Mouse (Mus musculus) fibroblast of lung, adult 2 months (primary cell): ENCODE measurements around the gene C1qb.

ENCODE experiments used
- DNase-seq: peaks from one replicate; pipeline ENCODE4 v3.0.0-alpha.2; 2011; ENCODE audit warnings: low read depth

The C1qb gene

DNA sequence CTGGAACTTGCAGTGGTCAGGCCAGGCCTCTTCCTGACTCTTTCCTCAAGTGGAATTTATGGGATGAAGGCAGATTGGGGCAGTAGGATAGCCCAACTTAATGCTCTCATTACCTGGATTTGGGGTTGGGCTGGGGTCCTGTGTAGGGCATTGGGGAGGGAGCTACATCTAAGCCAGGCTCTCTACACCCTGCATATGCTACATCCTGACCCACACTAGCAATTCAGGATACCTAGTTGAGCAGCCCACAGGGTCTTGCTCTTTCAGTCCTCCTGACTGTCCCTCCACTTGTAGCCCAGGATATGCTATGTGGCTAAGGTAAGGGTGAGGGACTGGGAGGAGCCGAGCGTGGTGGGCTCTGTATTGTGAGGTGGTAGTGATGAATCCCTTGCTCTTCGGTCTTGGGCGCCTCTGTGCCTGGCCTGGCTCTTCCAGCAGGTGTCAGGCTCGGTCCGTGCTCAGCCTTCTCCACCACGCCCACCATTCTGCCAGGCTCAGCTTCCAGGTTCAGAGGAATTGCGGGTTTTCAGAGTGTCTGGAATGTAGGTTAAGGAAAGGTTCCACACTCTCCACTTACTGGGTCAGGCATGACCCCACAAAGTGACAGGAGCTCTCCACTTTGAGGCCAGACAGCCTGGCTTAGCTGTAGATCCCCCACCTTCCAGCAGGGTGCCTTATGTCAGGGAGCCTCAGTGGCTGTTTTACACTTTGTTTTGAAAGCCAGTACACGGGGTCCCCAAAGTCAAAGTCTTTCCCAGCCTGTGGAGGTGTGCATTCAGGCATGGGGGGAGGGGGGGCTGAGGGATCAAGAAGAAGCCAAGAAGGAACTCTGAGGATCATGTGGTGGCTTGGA is 7.9 kb upstream of the C1qb start:
- no peak for DNase-seq

DNA sequence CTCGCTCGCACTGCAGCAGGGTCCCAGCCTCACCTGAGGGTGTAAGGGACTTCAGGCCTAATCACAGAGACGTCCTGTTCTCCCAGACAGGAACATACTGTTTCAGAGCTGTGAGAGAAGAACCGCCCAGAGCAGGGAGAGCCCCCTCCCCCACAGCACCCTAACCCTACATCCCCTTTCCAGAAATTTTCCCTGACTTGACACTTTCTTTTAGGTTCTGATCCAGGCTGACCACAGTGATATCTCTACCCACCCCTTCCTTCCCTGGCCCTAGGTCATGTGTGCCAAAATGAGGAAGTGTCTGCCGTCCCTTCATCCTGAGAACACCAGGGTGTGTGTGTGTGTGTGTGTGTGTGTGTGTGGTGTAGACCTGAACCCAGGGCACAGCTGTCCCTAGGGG is 6.8 kb upstream of the C1qb start, which contains the start of gene C1qc:
Gene C1qc (minus strand): TSS at position 255 of the 400 bp plus-strand sequence.
- DNase-seq = no peak

DNA sequence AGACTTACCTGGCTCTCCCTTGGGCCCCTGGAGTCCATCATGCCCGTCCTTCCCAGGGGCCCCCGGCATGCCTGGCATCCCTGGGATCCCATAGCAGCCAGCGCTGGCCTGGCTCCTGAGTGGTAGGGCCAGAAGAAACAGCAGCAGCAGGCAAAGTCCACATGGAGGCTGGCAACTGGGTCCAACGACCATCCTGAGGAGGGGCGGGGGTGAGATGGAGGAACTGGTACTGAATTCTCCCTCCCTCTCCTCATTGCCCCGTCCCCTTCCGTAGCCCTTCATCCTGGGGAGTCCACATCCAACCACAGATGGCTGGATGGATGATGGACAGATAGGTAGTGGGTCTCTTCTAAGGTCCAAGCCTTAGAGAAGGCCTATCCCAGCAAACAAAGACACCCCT is 6.4 kb upstream of the C1qb start:
- no peak for DNase-seq

DNA sequence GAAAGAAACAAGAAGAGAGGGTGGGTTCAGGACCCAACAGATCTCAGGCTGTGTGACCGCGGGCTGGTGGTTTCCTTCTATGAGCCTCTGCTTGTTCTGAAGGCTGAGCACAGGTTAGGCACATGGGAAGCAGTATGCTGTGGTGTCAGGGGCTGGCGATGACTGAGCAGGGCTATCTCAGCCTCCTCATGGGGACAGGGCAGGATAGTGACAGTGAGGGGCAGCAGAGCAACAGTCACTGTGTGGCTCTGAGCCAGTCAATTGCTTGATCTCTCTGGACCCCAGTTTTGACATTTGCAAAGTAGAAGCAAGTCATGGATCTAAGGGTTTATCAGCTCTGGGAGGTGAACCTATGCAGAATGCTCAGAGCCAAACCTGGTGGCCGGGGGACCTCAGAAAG is 5.1 kb upstream of the C1qb start:
- DNase-seq = no peak

DNA sequence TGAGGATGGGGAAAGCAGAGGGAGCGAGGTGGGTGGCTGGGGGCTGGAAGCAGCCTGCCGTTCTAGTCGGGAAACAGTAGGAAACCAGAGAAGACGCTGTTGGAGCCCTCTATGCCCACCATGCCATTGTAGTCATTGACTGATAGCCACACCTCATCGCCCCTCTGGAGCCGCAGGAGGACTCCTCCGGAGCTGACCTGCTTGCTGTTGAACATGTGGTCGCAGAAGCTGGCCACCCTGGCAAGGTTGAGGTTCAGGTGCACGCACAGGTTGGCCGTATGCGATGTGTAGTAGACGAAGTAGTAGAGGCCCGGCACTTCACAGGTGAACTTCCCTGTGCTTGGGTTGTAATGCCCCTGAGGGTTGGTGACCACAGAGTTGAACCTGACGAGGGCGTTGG is 4.0 kb upstream of the C1qb start:
- no peak for DNase-seq

DNA sequence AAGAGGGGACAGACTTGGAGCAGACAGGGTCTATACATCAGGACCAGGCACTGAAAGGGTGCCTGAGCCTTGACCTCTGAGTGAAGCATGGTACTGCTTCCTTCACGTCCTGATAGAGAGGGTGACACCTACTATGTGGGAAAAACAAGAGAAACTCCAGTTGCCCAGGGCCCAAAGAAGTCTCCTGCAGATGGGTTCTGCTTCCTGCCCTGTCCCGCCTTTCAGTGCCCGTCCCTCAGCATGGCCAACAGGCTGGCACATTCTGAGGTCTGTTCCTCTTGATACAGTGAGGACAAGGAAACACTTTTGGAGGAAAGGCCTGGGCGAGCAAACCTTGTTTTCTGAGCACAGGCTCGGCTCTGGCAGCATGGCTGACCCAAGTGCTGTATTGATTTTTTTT is 1.7 kb upstream of the C1qb start:
- DNase-seq = no peak

DNA sequence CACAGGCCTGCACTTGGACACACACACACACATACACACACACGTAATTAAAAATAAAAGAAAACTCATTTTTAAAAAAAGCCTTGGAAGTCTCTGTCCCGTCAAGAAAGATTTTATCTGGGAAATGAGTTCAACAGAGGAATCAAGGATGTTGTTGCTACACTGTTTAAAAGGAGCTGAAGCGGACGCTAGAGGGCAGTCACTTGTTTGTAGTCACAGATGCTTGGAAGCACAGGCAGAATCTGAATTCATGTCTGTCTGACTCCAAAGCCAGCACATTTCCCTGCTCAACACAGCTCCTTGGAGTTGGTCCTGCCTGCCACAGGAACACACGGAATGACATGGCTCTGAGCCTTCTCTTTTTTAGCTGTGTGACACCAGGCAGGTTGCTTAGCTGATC is 7.4 kb downstream of the C1qb start:
- no peak for DNase-seq

DNA sequence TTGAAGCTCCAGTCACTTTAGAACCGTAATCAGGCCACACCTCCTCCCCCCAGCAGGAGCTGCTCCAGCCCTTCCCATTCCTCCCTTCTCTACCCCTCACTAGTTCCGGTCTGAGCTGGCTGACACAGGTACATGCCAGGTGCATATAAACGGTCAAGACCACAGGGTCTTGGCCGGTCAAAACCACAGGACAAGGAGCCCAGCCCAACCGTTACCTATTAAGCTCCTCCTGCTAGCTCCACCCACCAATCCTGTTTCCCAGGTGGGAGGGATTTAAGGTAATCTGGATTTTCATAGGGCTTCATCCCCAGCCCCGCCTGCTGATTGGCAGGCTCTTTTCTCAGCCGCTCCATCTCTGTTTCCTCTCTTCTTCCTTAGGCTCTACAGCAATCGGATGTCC is 7.8 kb downstream of the C1qb start:
- DNase-seq = no peak

DNA sequence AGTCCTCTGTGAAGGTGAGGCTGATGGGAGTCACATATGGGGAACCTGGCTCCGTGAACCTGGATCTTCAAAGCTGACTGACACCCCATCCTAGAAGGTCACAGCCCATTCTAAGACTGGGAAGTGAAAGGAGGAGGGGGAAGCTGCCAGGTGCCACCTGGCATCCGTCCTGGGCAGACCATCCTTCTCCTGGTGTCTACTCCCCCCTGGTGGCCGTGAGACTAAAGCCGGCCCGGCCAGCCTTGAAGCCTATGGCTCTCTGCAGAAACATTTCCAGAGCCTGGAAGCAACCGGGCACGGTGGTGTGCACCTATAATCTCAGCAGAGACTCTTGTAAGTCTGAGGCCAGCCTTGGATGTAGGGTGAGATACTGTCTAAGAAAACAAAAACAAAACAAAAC is 9.0 kb downstream of the C1qb start:
- no peak for DNase-seq

DNA sequence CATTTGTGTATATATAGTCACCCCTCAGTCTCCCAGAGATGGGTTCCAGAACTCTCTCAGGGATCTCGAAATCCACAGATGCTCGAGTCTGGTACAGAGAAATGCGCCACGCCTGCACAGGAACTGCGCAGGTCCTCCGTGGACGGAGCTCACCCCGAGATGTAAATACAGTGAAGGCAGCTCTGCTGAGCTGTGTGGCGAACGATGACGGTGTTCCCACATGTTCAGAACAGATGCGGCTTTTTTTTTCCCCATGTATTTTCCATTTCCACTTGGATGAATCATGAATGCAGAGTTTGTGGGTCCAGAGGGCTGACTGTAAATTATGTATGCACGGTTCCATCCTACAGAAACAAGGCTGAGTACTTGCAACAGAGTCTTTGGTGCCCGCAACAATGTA is 11.0 kb downstream of the C1qb start:
- no peak for DNase-seq

DNA sequence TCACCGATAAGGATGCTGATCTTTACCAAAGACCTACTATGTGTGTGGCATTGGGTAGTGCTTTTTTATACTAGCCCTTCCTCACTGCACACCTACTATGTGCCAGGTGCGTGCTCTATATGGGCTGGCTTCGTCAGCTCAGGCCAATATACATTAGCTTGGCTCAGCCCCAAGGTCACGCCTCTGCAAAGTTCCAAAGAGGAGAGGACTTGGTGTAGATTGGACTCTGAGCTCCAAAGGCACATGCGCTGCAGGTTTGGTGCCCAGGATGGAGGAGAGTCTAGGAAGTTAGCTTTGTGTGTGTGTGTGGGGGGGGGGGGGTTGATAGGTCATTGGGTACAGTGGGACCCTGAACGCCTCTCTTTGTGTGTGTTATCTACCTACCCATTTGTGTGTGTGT is 17.6 kb downstream of the C1qb start:
- no peak for DNase-seq

DNA sequence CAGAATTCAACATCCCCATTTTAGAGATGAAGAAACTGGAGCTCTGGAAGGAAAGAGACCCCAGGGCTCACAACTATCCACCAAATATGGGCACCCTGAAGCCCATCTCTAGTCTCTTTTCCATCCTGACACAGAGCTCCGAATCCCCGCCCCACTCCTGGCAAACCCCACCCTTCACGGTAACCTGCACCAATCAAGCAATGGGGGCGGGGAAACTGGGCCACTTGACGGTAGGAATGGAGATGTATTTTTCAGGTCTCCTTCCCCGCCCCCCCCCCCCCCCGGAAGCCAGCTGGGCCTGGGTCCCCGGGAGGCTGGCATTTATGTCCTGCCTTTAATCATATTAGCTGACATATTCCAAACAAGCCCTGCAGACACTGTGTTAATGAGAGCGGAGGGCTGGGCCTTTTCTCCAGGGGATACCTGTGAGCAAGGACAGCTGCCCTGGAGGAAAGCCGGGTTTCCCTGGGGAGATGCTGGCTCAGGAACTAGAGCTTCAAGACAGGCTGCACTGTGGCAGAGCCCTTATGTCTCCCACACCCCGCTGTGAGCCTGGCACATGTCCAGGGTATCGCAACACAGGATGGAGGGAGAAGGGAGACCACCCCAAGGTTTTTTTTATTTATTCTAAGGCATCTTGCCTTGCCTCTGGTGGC is 18.2 kb downstream of the C1qb start:
- no peak for DNase-seq

DNA sequence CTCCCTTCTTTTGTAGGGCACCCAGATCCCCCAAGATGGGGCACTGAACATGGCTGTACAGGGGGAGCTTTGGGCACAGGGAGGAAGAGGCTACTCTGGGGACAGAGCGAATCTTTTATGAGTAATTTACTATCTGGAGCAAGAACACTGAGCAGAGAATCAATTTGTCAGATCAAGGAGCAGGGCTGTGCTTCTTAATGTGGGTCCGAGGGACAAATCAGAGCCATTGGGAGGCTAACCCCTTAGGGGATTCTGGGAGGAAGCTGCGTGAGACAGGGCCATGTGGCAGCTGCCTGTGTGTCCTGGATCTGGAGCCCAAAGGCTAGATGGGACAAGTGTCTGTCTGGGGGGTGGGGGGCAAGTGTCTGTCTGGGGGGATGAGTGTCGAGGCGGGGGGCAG is 20.5 kb downstream of the C1qb start:
- DNase-seq = no peak

DNA sequence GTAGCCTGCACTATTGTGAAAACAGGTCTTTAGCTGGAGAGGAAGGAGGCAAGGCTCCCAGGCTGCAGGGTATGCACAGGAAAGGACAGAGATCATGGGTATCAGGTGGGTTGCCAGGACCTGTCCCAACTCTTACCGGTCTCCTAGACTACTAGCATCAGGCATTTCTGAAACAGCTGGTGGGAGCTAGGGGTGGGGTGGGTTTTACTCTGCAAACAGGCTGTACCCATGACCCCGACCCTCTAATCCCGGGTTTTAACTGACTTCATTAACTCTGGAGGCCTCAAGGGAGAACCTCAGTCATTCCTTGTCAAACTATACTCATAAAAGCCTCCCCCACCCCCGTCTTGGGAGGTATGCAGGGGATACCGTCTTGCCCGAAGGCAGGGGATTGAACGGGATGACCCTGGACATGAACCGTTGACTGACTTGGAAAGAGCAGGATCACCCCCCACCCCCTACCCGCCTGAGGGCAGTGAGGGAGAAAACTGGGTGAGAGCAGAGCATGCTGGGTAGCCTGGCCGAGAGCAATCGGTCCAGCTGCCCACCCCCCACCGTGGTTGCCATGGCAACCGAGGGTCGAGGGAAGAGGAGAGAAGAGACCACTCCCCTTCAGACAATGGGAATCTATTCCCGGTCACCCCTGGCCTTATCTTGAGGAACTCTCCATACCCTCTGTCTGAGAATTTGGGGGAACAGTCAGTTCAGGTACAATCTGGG is 21.1 kb downstream of the C1qb start:
- DNase-seq = no peak

DNA sequence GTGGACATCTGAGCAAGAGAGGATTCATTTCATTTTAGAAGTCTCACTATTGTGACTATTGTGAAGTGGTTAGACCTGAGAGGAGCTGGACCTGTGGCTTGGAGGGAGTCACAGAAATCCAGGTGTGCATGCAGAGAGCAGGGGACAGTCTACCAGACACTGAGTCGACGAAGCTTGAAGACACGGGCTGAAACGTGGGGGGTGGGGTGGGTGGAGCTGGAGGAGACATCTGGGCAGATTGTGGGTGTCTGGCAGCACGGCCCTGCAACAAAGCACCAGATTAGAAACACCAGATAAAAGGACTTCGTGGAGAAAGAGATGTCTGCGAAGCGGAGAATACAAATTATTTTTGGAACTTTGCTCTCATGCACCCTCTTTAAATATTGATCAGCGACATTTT is 22.5 kb downstream of the C1qb start:
- DNase-seq = no peak

DNA sequence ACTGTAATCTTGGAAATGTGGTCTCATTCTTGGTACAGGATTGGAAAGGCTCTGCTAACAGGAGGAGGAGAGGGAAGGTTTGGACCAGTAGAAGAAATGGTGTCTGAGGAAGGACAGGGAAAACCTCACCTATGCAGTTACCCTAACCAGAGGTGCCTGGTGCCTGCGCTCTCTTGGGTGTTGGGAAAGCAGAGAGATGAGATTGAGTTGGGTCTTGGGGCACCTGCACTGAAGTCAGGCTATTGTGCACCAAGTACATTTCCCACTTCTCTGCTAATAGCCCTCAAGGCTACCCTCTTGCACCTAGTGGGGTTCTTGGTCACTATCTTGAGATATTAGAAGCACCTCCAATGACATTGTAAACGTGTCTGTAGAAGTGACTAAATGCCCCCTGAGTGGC is 23.6 kb downstream of the C1qb start:
- DNase-seq = no peak

DNA sequence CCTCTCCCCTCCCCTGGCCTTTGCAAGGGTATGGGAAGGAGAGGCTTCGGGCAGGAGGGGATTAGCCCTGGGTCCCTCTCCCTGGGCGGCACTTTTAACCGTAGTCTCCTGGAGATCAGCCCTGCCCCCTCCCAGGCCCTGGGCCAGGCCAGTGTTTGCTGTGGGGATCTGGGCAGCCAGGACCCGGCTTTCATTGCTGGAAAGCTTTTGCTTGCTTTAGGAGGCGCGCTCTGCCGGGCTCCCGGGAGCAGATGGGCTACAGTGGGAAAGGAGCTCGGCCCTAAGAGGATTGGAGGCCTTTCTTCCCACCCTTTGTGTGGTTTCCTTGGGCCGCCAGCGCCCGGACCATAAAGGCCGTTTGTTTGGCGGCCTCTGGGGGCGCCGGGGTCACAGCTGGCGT is 24.2 kb downstream of the C1qb start:
- no peak for DNase-seq

DNA sequence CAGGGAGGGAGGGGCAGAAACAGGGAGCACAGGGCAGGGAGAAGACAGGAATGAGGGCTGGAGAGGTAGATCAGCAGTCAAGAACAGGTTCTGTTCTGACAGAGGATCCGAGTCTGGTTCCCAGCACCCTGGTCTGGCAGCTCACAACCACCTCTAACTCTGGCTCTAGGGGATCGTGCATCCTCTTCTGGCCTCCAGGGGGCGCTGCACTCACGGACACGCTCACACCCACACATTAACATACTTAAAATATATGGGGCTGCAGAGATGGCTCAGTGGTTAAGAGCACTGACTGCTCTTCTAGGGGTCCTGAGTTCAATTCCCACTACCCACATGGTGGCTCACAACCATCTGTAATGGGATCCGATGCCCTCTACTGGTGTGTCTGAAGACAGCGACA is 26.0 kb downstream of the C1qb start:
- no peak for DNase-seq

DNA sequence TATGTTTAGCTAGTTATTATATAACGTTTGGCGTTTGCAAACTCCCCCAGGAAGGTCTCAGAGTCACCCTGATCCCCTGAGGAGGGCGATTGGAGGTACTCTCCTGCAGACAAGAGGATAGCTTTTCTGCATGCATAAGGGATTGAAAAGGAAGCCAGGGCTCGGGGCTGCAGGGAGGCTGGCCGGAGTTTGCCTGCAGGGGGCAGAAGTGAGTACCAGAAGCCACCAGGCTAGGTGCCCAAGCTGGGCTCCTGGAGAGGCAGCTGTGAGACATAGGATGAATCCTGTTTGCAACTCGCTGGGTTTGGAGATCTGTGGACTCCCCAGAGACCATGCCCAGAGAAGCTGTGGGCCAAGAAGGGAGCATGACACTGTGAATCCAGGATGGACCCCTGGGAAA is 30.9 kb downstream of the C1qb start:
- DNase-seq = no peak

DNA sequence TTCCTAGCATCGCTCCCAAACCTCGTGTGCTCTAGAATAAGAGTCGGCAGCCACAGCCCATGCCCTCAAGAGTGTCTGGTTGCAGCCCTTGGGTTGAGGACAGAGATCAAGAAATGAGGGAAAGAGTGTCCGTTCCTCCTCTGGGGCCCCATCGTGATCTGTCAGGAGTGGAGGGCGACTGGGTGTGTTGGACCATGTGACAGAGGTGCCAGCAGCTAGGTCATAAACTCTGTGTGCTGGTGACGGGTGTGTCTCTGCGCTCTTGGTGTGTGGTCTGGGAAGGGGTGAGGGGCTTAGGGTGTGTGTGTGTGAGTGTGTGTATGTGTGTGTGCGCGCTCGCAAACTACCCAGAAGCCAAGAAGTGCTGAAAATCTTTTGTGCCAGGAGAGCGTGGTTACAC is 33.0 kb downstream of the C1qb start:
- no peak for DNase-seq

DNA sequence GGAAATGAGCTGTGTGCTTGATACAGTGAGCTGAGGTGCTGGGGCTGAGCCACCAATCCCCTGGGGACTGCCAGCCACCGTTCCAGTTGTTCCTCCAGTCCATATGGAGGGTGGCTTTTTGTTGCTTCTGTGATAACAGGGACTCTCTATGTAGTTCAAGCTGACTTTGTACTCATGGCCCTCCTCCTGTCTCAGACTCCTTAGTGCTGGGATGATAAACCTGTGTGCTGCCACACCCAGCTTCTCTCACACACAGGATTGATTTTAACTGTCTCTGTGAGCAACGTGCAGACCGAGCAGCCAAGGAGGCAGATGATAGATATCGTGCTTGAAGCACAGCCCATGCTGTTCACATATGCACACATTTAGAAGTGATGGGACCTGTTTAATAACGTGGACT is 33.9 kb downstream of the C1qb start:
- no peak for DNase-seq

DNA sequence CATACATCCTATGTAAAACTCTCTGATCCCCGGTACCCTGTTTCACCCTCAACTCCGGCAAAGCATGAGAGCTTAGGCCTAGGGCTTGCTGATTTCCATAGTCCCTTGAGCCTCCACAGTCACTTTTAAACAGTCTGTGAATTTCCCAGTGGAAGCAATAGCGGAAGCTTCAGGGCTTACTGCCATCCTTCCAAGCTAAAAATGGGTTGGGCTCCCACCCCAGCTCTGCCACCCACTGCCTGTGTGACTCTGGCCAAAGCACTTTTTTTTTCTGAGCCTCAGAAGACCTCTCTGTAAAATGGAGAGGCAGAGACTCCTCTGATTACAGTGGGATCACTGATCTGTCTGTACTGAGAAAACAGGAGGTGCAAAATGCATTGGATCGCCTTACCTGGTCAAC is 37.4 kb downstream of the C1qb start:
- no peak for DNase-seq

DNA sequence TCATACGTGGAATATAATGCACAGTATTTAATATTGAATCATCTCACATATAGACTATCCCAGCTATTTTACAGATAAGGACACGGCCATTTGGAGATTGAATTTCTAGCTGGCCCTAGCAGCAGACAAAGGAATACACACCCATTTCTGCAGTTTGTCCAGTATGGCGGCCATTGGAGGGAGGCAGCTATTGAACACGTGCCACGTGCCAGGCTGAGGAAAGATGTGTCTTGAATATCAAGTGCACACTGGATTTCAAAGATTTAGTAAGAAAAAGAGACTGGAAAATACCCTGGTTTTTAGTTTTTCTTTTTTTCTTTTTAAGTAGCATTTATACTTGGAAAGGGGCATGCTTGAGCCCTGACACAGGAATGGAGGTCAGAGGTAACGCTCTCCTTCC is 38.8 kb downstream of the C1qb start:
- no peak for DNase-seq
